Mouse (Mus musculus) right cerebral cortex, postnatal 14 days (tissue): ENCODE results near the gene Capn1.
"Not testable (repeated sequence)": the region's sequence is repeated elsewhere in the genome, so short reads cannot be mapped to it uniquely, and the experiment has no call there.

Experiments
- DNase-seq: peaks from one replicate; pipeline ENCODE4 v3.0.0; 2022

The Capn1 gene

GRCm38 (mm10) chr19:6015511-6016315, at the start of gene Capn1:
Gene Capn1 (minus strand): TSS chr19:6015897.
- DNase-seq = peak; percentile 68

GRCm38 (mm10) chr19:6063081-6063480, 47.4 kb upstream of the Capn1 start:
- no peak for DNase-seq

- no peak for DNase-seq
Measured at GRCm38 (mm10) chr19:6062418-6062817, 46.7 kb upstream of the Capn1 start.

GRCm38 (mm10) chr19:6061641-6062302, 46.1 kb upstream of the Capn1 start:
- DNase-seq = peak; percentile 55

- peak; percentile 90 for DNase-seq
Measured at GRCm38 (mm10) chr19:6061021-6061533, 45.4 kb upstream of the Capn1 start, which contains the start of gene Znhit2. Gene Znhit2 (plus strand): TSS chr19:6061192.

GRCm38 (mm10) chr19:6058966-6059365, 43.3 kb upstream of the Capn1 start:
- no peak for DNase-seq

- DNase-seq = no peak
Measured at GRCm38 (mm10) chr19:6058513-6058912, 42.8 kb upstream of the Capn1 start.

GRCm38 (mm10) chr19:6057313-6058096, 41.8 kb upstream of the Capn1 start, which contains the start of the genes Mrpl49 and Fau:
Gene Mrpl49 (minus strand): TSS chr19:6057785.
Gene Fau (plus strand): TSS chr19:6057844.
- DNase-seq = peak; percentile 100

- no peak for DNase-seq
Measured at GRCm38 (mm10) chr19:6056696-6057095, 41.0 kb upstream of the Capn1 start.

- no peak for DNase-seq
Measured at GRCm38 (mm10) chr19:6054296-6054695, 38.6 kb upstream of the Capn1 start.

GRCm38 (mm10) chr19:6052516-6052915, 36.8 kb upstream of the Capn1 start:
- DNase-seq = no peak

GRCm38 (mm10) chr19:6048681-6049410, 33.1 kb upstream of the Capn1 start:
- DNase-seq = no peak

- no peak for DNase-seq
Measured at GRCm38 (mm10) chr19:6047899-6048166, 32.1 kb upstream of the Capn1 start.

GRCm38 (mm10) chr19:6047154-6047898, 31.6 kb upstream of the Capn1 start:
- DNase-seq = no peak

GRCm38 (mm10) chr19:6046294-6047153, 30.8 kb upstream of the Capn1 start, which contains the start of gene Syvn1:
Gene Syvn1 (plus strand): TSS chr19:6046576.
- DNase-seq = peak; percentile 89

GRCm38 (mm10) chr19:6045366-6046293, 29.9 kb upstream of the Capn1 start:
- no peak for DNase-seq

- DNase-seq = not testable (repeated sequence)
Measured at GRCm38 (mm10) chr19:6044102-6044501, 28.4 kb upstream of the Capn1 start.

- no peak for DNase-seq
Measured at GRCm38 (mm10) chr19:6042293-6042692, 26.6 kb upstream of the Capn1 start.

- no peak for DNase-seq
Measured at GRCm38 (mm10) chr19:6040002-6040401, 24.3 kb upstream of the Capn1 start.

- no peak for DNase-seq
Measured at GRCm38 (mm10) chr19:6038326-6038725, 22.6 kb upstream of the Capn1 start.
